Mouse (Mus musculus) stomach, embryonic 15.5 days (tissue): ENCODE data around the gene Sprr2a1. TPM values are rescaled to one million over a fixed set of nuclear protein-coding genes. Genes with fewer than 3 reads are reported as not detected.
A peak's percentile ranks its signal among the peaks of the same experiment; 100 is the strongest.
"Not testable (repeated sequence)": the region's sequence is repeated elsewhere in the genome, so short reads cannot be mapped to it uniquely, and the experiment has no call there.

Experiments
- ATAC-seq: fragments of 200-750 bp; cut with Nextera tagmentation; 2 replicates; pipeline ENCODE4 v1.8.0; 2017; ENCODE audit warnings: low read depth, moderate number of reproducible peaks, moderate TSS enrichment; ENCODE audit not compliant: insufficient read depth, low FRiP score
- H3K27ac ChIP-seq: fragments of 300-500 bp; sonication (generic); 2 replicates; pipeline ENCODE4 v1.5.1; 2015; ENCODE audit warnings: mild to moderate bottlenecking, inconsistent platforms
- H3K27me3 ChIP-seq: fragments of 300-500 bp; sonication (generic); replicated peaks from 2 replicates; pipeline ENCODE4 v1.6.1; 2015; ENCODE audit warnings: inconsistent platforms
- H3K36me3 ChIP-seq: fragments of 300-500 bp; sonication (generic); 2 replicates; pipeline ENCODE4 v1.6.1; 2015; ENCODE audit warnings: inconsistent platforms
- H3K4me1 ChIP-seq: fragments of 300-500 bp; sonication (generic); 2 replicates; pipeline ENCODE4 v1.6.1; 2015; ENCODE audit warnings: inconsistent platforms
- H3K4me2 ChIP-seq: fragments of 300-500 bp; sonication (generic); 2 replicates; pipeline ENCODE4 v1.6.1; 2015; ENCODE audit warnings: mild to moderate bottlenecking, inconsistent platforms
- H3K4me3 ChIP-seq: fragments of 300-500 bp; sonication (generic); replicated peaks from 2 replicates; pipeline ENCODE4 v1.5.1; 2015; ENCODE audit warnings: inconsistent platforms
- H3K9ac ChIP-seq: fragments of 300-500 bp; sonication (generic); 2 replicates; pipeline ENCODE4 v1.6.1; 2015; ENCODE audit warnings: inconsistent platforms
- H3K9me3 ChIP-seq: fragments of 300-500 bp; sonication (generic); 2 replicates; pipeline ENCODE4 v1.6.1; 2016; ENCODE audit warnings: inconsistent platforms
- WGBS: fragments of 180-500 bp; shearing (Covaris S2); methylation state at CpG from one replicate; pipeline ENCODE4 v1.1.7; 2015; 5-methylcytosine and 5-hydroxymethylcytosine counted together
- polyA plus RNA-seq: library from polyadenylated mRNA; unstranded; fragments of >200 nt; fragmentation: Nextera tagmentation; extraction: Ambion mirVana; gene quantifications from 2 replicates; pipeline ENCODE4 v1.2.1, GENCODE M21; 2015

The Sprr2a1 gene
- polyA plus RNA-seq = 9.5 and 12.7 TPM in 2 replicates

DNA sequence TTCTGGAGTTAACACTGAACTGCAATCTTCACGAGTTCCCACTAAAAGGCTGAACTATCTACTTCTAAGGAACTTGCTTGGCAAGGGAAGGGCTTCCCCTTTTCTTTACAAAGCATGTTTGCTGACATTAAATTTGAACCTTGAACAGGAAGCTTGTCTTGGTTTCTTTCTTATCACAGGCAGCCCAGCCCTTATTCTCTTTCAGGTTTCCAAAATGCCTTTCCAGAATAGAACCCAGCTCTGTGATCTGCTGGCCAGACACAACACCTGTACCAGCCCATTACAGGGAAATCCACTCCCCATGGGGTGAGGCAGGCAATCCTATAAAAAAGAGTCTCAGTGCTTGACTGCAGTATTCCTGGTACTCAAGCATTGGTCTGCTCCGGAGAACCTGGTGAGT is at the start of gene Sprr2a1, which contains the start of gene Sprr2a2:
Gene Sprr2a1, plus strand, starts transcription at position 231 of the 400 bp plus-strand sequence.
Gene Sprr2a2, plus strand, starts transcription at position 352 of the 400 bp plus-strand sequence.
- H3K9me3 ChIP-seq, H3K36me3 ChIP-seq, H3K4me1 ChIP-seq, H3K4me2 ChIP-seq, H3K4me3 ChIP-seq, H3K9ac ChIP-seq, H3K27ac ChIP-seq, H3K27me3 ChIP-seq: not testable (repeated sequence)
- peak; percentile 33; the same call in 1 of the 2 replicates for ATAC-seq
- WGBS = no CpG with 5 or more reads among the region's 2 CpGs

- no peaks in the 10 kb centered on the region for H3K36me3 ChIP-seq
- H3K9me3 ChIP-seq = no peaks in the 10 kb centered on the region
- H3K9ac ChIP-seq = no peak overlapping the region
- no peak overlapping the region for H3K4me2 ChIP-seq
- H3K4me1 ChIP-seq = no peaks in the 10 kb centered on the region
- H3K4me3 ChIP-seq = no peak overlapping the region
- no peaks in the 10 kb centered on the region for H3K27me3 ChIP-seq
- 64% methylated on average over 3 of the region's 3 CpGs for WGBS
- no peak overlapping the region for H3K27ac ChIP-seq
- ATAC-seq = no peak
Measured at GRCm38 (mm10) chr3:92169847-92170246, 45.8 kb upstream of the Sprr2a1 start.

- H3K27me3 ChIP-seq = no peaks in the 10 kb centered on the region
- no peak overlapping the region for H3K9ac ChIP-seq
- H3K36me3 ChIP-seq = no peaks in the 10 kb centered on the region
- no peak overlapping the region for H3K4me3 ChIP-seq
- H3K4me1 ChIP-seq = no peaks in the 10 kb centered on the region
- WGBS = 76% methylated on average over 1 of the region's 1 CpGs
- no peak for ATAC-seq
- no peak overlapping the region for H3K27ac ChIP-seq
- no peaks in the 10 kb centered on the region for H3K9me3 ChIP-seq
- no peak overlapping the region for H3K4me2 ChIP-seq
Measured at GRCm38 (mm10) chr3:92176880-92177279, 38.7 kb upstream of the Sprr2a1 start.

- H3K4me3 ChIP-seq = no peak overlapping the region
- WGBS = 84% methylated on average over 6 of the region's 6 CpGs
- H3K27ac ChIP-seq = no peak overlapping the region
- H3K27me3 ChIP-seq = no peaks in the 10 kb centered on the region
- no peak; the same call in 1 of the 2 replicates for ATAC-seq
- H3K9ac ChIP-seq = no peak overlapping the region
- H3K4me1 ChIP-seq = no peaks in the 10 kb centered on the region
- no peaks in the 10 kb centered on the region for H3K9me3 ChIP-seq
- no peaks in the 10 kb centered on the region for H3K36me3 ChIP-seq
- no peak overlapping the region for H3K4me2 ChIP-seq
Measured at GRCm38 (mm10) chr3:92195512-92196200, 19.9 kb upstream of the Sprr2a1 start.

DNA sequence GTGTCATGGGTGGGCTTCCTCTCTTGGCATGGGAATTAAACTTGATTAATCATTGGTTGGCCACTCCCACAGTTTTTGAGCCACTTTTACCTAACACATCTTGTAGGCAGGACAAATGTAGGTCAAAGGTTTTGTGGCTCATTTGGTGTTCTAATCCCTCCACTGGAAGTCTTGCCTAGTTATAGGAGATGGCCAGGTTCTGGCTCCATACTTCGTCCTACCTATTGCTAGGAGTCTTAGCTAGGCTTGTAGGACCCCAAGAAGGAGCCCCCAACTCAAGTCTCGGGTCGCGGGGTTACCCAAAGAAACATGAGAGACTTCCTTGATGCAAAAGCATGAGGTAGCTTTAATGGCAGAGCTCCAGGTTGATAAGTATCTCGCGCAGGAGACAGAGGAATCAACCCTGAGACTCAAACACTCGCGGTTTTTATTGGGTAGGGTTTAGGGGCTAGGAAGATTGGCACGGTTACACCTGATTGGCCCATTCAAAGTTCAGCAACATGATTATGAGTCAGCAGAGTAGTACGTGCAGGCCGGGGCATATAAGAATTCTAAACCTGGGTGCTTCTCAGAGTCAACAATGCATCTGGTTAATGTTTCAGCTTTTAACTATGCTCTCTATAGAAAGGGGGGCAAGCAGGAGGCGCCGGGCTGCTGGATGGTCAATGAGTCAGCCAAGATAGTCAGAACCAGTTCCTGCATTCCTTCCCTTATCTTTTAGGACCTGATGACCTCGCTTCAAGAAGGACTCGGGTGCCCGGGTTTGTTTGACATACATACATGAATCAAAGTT is 4.3 kb upstream of the Sprr2a1 start:
- H3K9ac ChIP-seq, H3K9me3 ChIP-seq, H3K36me3 ChIP-seq, H3K4me3 ChIP-seq, H3K27me3 ChIP-seq, H3K4me1 ChIP-seq, H3K27ac ChIP-seq, H3K4me2 ChIP-seq: not testable (repeated sequence)
- WGBS = no CpG with 5 or more reads among the region's 16 CpGs
- peak; percentile 92 for ATAC-seq

DNA sequence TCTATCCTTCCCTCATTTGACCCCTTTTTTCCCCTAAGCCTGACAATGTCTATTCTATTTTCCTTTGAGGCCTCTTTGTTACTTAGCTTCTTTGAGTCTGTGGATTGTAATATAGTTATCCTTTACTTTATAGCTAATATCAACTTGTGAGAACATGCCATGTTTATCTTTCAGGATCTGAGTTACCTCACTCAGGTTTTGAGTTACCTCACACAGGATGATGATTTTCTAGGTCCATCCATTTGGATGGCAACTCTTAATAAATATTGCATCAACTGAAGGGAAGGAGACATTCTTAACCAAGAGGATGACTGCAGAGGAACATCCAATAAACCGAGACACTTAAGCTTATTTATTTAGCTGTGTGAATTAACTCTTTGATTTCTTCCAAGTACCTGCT is 3.5 kb upstream of the Sprr2a1 start:
- H3K4me3 ChIP-seq, H3K9ac ChIP-seq, ATAC-seq, H3K36me3 ChIP-seq, H3K4me1 ChIP-seq, H3K9me3 ChIP-seq, H3K4me2 ChIP-seq, H3K27ac ChIP-seq, H3K27me3 ChIP-seq: not testable (repeated sequence)
- WGBS = no CpG with 5 or more reads among the region's 1 CpGs

- H3K4me3 ChIP-seq, H3K4me2 ChIP-seq, ATAC-seq, H3K27me3 ChIP-seq, H3K27ac ChIP-seq, H3K9ac ChIP-seq, H3K9me3 ChIP-seq, H3K4me1 ChIP-seq, H3K36me3 ChIP-seq: not testable (repeated sequence)
Measured at GRCm38 (mm10) chr3:92213651-92214050, 1.9 kb upstream of the Sprr2a1 start.

- H3K36me3 ChIP-seq, H3K27ac ChIP-seq, H3K4me2 ChIP-seq, H3K4me3 ChIP-seq, H3K9me3 ChIP-seq, H3K9ac ChIP-seq, H3K4me1 ChIP-seq, H3K27me3 ChIP-seq: not testable (repeated sequence)
- ATAC-seq = 0 out of 2 replicates have a peak, but pooled peaks have one; percentile 28
- WGBS = no CpG with 5 or more reads among the region's 8 CpGs
Measured at GRCm38 (mm10) chr3:92219031-92219430, 3.4 kb downstream of the Sprr2a1 start.

DNA sequence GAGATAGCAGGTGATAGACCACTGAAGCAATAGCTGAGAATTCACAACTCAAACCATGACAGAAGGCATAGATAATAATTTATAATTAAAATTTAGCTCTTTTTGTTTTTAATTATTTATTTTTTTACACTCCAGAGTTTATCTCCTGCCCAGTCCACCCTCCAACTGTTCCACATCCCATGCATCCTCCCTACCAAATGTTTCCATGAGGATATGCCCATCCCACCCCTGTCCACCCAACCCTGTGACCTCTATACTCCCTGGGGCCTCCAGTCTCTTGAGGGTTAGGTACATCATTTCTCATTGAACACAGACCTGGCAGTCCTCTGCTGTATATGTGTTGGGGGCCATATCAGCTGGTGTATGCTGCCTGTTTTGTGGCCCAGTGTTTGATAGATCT is 8.1 kb downstream of the Sprr2a1 start:
- H3K9ac ChIP-seq, H3K4me2 ChIP-seq, H3K27me3 ChIP-seq, H3K4me1 ChIP-seq, H3K36me3 ChIP-seq, H3K27ac ChIP-seq, H3K9me3 ChIP-seq, H3K4me3 ChIP-seq: not testable (repeated sequence)
- ATAC-seq = 0 out of 2 replicates have a peak, but pooled peaks have one; percentile 54

GRCm38 (mm10) chr3:92227410-92227809 is 11.8 kb downstream of the Sprr2a1 start:
- H3K4me3 ChIP-seq = not testable (repeated sequence)

GRCm38 (mm10) chr3:92236463-92237189 is 21.0 kb downstream of the Sprr2a1 start:
- not testable (repeated sequence) for H3K4me2 ChIP-seq, H3K4me3 ChIP-seq, H3K9ac ChIP-seq, H3K36me3 ChIP-seq, H3K27ac ChIP-seq, H3K27me3 ChIP-seq, H3K9me3 ChIP-seq, H3K4me1 ChIP-seq
- ATAC-seq = peak; percentile 45
- WGBS = no CpG with 5 or more reads among the region's 5 CpGs

More at GRCm38 (mm10) chr3:92227410-92227809, 11.8 kb downstream of the Sprr2a1 start:
- not testable (repeated sequence) for H3K27ac ChIP-seq, H3K4me2 ChIP-seq, H3K27me3 ChIP-seq, H3K9me3 ChIP-seq, ATAC-seq, H3K36me3 ChIP-seq, H3K4me1 ChIP-seq, H3K9ac ChIP-seq
- 75% methylated on average over 3 of the region's 3 CpGs for WGBS

DNA sequence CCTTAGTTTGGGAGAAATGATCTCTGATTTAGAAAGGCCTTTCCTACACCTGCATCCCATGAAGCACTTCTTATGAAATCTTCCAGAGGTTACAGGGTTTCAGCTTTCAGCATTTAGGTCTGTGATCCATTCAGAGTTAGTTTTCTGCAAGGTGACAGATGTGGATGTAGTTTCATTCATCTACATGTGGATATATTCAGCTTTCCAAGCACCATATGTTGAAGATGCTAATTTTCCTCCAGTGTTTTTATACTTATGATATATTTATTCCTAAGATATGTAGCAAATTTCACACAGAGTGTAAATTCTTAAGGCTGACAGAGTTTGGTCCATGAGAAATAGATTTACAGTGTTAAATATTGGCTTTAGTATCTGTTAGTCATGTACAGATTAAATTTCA is 23.1 kb downstream of the Sprr2a1 start:
- H3K36me3 ChIP-seq, H3K9ac ChIP-seq, H3K4me1 ChIP-seq, H3K27ac ChIP-seq, ATAC-seq, H3K4me3 ChIP-seq, H3K9me3 ChIP-seq, H3K4me2 ChIP-seq, H3K27me3 ChIP-seq: not testable (repeated sequence)
